Mouse (Mus musculus) left cerebral cortex, adult 2 months (tissue): Measurements from ENCODE around the gene Senp1. TPM values are rescaled to one million over a fixed set of nuclear protein-coding genes. Genes with fewer than 3 reads are reported as not detected.

Source experiments
- DNase-seq, 2 experiments: peaks; one replicate each; pipeline ENCODE4 v3.0.0; 2021 to 2022; ENCODE audit warnings: low spot score in 2 of 2, mixed read lengths in 1 of 2; ENCODE audit errors: extremely low spot score in 1 of 2
- H3K27ac ChIP-seq: fragments of 200-600 bp; 2 replicates; pipeline ENCODE4 v1.8.1; 2022
- H3K4me3 ChIP-seq: fragments of 200-600 bp; 2 replicates; pipeline ENCODE4 v1.8.1; 2022
- CTCF ChIP-seq: fragments of 200-600 bp; IDR thresholded peaks from 2 replicates; pipeline ENCODE4 v1.8.1; 2022; ENCODE audit warnings: antibody characterized with exemption, mild to moderate bottlenecking, moderate library complexity
- intact Hi-C: fragments of 180-260 bp; cut with DNase I; formaldehyde crosslinking; loops from one replicate; pipeline ENCODE4 v1.15.1; 2025
- total RNA-seq, 2 experiments: library from RNA; stranded (reverse); gene quantifications; 2 replicates each; pipeline ENCODE4 v1.2.3; 2021

Senp1 gene
- total RNA-seq, 2 experiments from 2014 or later: 13.6 to 15.6 TPM

DNA sequence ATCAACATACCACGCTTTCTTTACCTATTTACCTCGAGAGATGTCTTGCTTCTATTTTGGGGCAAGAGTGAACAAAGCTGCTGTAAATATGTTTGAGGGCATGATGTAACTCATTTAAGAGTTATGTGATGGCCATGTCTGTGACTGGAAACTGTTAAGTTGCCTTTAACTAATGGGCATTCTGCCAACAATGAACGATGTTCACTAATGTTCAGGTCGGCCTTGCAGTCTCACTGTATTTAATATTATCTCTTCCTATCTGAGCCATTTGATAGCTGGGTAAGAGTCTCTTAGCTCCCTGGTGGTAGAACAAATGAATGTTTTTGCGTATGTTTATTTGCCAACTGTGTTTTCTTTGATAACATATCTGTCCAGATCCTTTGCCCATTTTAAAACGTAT lies 13.0 kb upstream of the Senp1 start:
- no peak for TF ChIP-seq CTCF
- Histone ChIP-seq H3K27ac (no peak overlapping the region), H3K4me3 (no peak overlapping the region)
- intact Hi-C loops: loop anchor here (5.0 kb wide), 2 partner anchors 66 to 406 kb away; no protein-coding TSS in a partner anchor
- DNase-seq: no peak

DNA sequence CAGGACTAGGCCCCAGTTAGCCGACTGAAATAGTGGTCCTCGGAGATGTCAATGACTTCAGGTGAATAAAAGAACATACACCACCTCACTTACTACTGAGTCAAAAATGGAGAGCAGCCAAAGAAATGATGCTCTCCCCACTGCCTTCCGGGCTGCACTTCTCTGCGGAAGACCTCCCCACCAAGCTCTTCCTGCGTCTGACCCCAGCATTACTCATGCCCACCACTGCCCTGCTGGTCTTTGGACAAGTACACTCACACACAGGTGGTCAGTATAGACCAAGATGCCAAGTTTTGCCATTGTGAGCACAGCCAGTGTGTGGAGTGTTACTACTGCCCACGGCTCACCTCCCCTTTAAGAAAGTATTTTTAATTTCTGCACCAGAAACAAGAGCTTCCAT lies 8.9 kb upstream of the Senp1 start:
- no peak overlapping the region for H3K27ac ChIP-seq
- H3K4me3 ChIP-seq: no peak overlapping the region
- no peak for TF ChIP-seq CTCF
- intact Hi-C loops: no loop called here
- DNase-seq: no peak

DNA sequence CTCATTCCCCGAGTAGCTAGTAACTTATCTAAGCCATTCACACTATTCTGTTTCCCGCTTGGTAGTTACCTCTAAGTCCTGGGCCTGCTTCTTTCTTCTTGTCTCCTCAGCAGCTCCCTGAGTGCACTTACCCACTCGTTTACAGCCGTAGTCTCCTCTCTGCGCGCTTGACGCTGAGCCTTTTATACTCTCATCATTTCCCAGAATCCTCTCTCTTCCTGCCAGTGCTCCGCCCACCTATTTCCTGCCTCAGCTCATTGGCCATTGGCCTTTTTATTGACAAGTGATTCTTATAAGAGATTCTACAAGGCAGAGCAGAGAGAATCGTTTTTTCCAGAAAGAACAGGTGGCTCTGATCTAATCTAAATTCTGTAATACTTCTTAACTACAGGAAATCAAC lies 5.0 kb upstream of the Senp1 start:
- DNase-seq: no peak
- no peak overlapping the region for H3K4me3 ChIP-seq
- intact Hi-C loops: loop anchor here (10.0 kb wide), 1 partner anchor 196 kb away; the partner anchor contains the start of gene Zfp641
- no peak overlapping the region for H3K27ac ChIP-seq
- no peak for TF ChIP-seq CTCF

DNA sequence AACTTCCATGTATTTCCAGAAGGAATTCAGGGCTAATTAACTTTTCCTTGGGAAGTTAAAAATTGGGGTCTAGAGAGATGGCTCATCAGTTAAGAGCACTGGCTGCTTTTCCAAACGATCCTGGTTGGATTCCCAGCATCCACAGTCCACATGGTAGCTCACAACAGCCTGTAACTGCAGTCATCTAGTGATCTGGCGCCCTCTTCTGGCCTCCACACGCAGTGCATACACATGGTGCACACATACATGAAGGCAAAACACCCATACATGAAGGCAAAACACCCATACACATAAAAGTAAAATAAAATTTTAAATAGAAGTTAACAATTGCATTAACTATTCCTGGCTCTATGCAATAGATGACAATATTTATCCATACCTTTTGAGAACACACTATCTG lies 3.4 kb upstream of the Senp1 start:
- TF ChIP-seq CTCF: peak; percentile 16
- intact Hi-C loops: loop anchor here (10.0 kb wide), 1 partner anchor 198 kb away; the partner anchor contains the start of gene Zfp641
- no peak overlapping the region for H3K4me3 ChIP-seq
- no peak for DNase-seq
- H3K27ac ChIP-seq: no peak overlapping the region

DNA sequence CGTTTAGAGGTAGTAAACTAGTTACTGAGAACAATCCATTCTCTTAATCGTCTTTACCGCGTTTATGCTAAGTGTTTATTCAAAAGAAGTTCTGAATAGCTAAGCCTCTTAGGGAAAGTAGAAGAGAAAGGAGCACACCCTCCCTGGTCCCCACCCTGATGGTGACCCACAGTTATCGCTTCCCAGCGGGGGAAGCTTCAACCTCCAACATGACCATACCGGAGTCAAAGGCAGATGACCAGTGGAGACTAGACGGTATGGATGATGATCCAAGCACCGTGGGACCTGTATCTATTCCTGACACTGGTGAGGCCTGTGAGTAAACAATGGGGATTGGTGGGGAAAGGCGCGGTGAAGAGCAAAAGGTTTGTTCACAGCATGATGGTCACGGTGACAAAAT lies 1.4 kb upstream of the Senp1 start:
- intact Hi-C loops: loop anchor here (10.0 kb wide), 1 partner anchor 200 kb away; the partner anchor contains the start of gene Zfp641
- Histone ChIP-seq H3K4me3 (no peak overlapping the region), H3K27ac (no peak overlapping the region)
- TF ChIP-seq CTCF: no peak
- DNase-seq: no peak

DNA sequence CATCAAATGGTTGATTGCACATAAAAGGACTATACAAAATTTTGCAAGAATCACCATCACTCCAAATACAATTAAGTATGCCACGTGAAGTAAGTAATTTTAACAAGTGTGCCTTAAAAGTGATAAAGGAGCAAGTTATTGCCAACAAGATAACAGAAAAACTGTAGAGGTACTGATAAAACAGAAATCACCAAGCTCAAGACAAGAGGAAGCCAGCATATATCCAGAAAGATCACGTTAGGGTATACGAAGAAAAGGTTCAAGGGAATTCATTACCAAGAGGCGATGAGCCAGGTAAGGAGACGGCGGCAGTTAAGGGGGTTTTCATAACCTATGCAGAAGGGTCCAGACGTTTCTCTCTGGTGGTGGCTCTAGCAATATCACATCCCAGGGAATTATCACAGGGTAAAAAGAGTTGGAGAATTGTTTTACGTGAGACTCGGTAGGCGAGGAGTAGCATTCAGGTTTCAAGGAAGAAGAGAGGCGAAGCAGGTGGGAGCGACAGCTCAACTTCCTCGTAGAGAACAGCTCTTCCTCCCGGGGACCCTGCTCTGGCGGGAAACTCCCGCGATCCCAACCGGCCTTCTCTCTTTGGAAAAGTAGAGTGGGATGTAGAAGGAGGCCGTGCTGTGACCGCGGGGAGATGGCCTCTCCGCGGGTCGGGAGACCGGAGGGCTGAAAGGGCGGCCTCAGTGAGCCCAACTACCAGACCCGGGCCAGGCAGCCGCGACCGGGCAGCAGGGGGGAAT lies 998 bp downstream of the Senp1 start, which contains the start of gene Pfkm:
Gene Pfkm (plus strand): TSS at position 218 of the 749 bp plus-strand sequence.
- peak within 1 kb of the TSS; percentile 92 for H3K4me3 ChIP-seq
- no peak for TF ChIP-seq CTCF
- intact Hi-C loops: loop anchor here (1.0 to 10.0 kb wide), 5 partner anchors 16 to 202 kb away; partner anchors contain the start of gene Zfp641
- H3K27ac ChIP-seq: peak within 1 kb of the TSS; percentile 90
- no peak for DNase-seq

DNA sequence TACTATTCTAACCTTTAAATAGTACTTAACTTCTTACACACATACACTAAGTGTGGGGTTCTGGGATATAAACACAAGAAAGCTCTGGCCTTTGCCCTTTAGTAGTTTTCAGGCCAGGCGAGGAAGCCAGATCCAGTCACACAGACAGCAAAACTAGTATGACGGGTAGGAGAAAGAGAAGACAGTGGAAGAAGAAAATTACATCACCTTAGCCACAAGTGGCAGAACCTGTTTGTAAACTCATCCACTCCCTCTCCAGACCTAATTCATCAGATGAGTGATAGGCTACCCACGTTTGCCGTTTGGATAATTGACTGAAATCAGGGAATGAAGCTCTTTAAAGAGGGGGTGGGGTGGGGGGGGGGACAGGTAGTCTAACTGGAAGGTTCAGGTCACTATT lies 1.7 kb downstream of the Senp1 start:
- no peak for TF ChIP-seq CTCF
- intact Hi-C loops: loop anchor here (2.0 to 10.0 kb wide), 5 partner anchors 53 to 299 kb away; partner anchors contain the start of gene Zfp641
- Histone ChIP-seq H3K4me3 (no peak overlapping the region), H3K27ac (no peak overlapping the region)
- no peak for DNase-seq

DNA sequence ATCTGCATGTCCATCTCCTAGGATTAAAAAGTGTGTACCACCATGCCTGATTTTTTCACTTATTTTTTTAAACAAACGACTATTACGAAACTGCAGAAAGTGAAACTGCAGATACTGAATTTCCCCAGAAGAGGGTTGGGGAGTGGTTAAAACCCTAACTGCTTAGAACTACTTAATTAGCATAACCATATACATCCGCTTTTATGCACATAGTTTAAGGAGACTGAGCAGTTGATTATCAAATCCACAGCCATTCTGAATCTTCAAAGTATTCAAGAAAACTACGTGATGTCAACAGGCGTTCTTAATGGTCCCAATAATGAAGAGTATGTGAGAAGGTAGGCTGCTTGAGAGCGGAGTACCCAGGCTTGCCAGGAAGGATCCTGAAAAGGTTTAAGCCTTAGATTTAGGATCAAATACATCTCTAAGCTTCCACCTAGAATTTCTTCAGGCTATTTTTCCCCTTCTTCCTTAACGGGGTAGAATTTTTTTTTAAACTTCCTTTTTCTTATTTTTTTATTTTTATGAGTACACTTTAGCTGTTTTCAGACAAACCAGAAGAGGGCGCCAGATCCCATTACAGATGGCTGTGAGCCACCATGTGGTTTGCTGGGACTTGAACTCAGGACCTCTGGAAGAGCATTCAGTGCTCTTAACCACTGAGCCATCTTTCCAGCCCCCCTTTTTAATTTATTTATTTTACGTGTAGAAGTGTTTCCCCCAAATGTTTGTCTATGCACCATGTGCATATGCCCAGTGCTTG lies 3.9 kb downstream of the Senp1 start:
- Histone ChIP-seq H3K27ac (no peak overlapping the region), H3K4me3 (no peak overlapping the region)
- TF ChIP-seq CTCF: peak; percentile 82
- intact Hi-C loops: loop anchor here (2.0 to 10.0 kb wide), 2 partner anchors 205 to 301 kb away; partner anchors contain the start of gene Zfp641
- DNase-seq: no peak

DNA sequence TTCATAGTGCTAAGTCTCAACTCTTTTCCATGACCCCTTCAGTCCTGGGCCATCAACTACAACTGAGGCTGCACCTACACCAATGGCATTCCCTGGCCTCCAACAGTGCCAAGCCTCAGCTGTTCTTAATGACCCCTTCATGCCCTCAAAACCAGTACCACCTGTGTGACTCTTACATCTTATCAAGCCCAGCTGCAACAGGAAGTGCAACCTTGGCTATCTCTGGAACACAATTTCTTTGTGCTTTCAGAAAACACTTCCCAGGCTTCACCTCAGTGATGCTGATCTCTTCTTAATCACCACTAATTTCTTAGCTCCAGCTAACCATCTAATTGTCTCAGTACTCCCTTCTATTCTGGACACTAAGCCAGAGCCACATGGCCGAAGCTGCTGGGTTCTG lies 4.7 kb downstream of the Senp1 start:
- no peak overlapping the region for H3K27ac ChIP-seq
- TF ChIP-seq CTCF: no peak
- no peak for DNase-seq
- H3K4me3 ChIP-seq: no peak overlapping the region
- intact Hi-C loops: no loop called here

DNA sequence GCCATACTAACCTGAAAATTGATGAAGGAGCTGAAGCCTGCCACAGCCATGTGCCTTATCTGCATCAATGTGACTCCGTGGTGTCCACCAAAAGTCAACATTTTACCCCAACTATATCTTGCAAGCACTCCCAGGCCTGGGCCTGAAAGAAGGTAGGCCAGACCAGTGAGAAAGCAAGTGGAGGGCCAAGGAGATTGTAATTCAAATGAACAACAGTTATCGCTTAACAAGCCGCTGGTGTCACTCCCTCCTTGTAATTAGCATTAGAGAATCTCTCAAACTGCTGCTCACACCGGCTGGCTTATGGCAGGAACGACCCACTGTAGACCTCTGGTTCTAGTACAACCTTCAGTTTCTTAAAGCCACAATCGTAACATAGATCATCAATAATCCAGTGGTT lies 16.6 kb downstream of the Senp1 start:
- TF ChIP-seq CTCF: no peak
- Histone ChIP-seq H3K27ac (no peak overlapping the region), H3K4me3 (no peak overlapping the region)
- no peak for DNase-seq
- intact Hi-C loops: no loop called here

DNA sequence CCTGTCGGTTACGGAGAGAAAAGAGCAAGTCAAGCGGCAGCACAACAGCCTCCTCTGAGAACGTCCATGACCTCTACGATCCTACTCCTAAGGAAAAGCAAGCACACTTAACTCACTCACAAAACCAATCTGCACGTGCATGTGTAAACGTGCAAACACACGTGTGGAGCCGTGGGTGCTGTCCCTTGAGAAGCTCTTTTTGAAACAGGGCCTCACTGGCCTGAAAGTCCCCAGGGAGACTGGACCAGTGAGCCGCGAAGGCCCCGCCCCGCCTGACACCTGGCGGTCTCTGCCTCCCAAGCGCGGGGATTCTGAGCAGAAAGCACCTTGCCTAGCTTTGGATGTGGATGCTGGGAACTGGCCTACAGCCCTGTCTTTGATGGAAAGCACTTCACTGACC lies 18.5 kb downstream of the Senp1 start:
- TF ChIP-seq CTCF: no peak
- Histone ChIP-seq H3K4me3 (no peak overlapping the region), H3K27ac (no peak overlapping the region)
- intact Hi-C loops: no loop called here
- no peak for DNase-seq

DNA sequence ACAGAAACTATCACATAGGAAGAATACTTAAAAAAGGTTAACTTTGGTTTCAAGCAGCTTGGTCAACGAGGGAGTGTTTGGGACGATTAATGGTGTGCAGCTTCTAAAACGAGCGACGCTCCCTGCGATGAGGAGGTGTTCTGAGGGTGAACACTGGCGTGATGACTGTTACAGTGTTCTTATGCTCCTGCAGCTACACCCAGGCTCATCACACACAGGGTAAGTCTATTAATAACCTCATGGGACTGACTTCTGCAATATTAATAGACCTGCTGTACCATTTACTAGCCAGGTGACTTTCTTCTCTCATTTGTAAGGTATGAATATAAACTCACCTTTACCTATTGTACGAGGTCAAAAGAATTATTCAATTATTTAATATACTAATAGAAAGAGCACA lies 19.0 kb downstream of the Senp1 start:
- no peak for TF ChIP-seq CTCF
- DNase-seq: no peak
- Histone ChIP-seq H3K27ac (no peak overlapping the region), H3K4me3 (no peak overlapping the region)
- intact Hi-C loops: no loop called here
